Mouse (Mus musculus): Measurements from ENCODE around the gene Trpv2.
"Not testable (repeated sequence)": the region's sequence is repeated elsewhere in the genome, so short reads cannot be mapped to it uniquely, and the experiment has no call there.

Trpv2 gene

GRCm38 (mm10) chr11:62648591-62649391 is 74.5 kb downstream of the Trpv2 start, which contains the start of gene Mmgt2:
Mmgt2 (plus strand) TSS chr11:62648664.
- DNase-seq (ENCODE audit: low spot score in 2 of 2) = peak; percentile 91 to 92

- DNase-seq (ENCODE audit: low spot score in 2 of 2) = not testable (repeated sequence)
Observed at GRCm38 (mm10) chr11:62649803-62650202, 75.5 kb downstream of the Trpv2 start.
